Mouse (Mus musculus) layer of hippocampus, adult 8-10 months (tissue): ENCODE results near the gene Erich6. TPM values are rescaled to one million over a fixed set of nuclear protein-coding genes. Genes with fewer than 3 reads are reported as not detected.
"Not testable (repeated sequence)": the region's sequence is repeated elsewhere in the genome, so short reads cannot be mapped to it uniquely, and the experiment has no call there.

Experiments used
- DNase-seq, 2 experiments: peaks; one replicate each; pipeline ENCODE4 v3.0.0; 2022; ENCODE audit warnings: low spot score in 2 of 2
- total RNA-seq, 4 experiments: library from RNA; stranded (reverse); gene quantifications; 2 replicates each; pipeline ENCODE4 v1.2.4; 2022

Erich6 gene
- total RNA-seq, 4 experiments from 2014 or later, result 0.69 to 2.2 (median 1.0) TPM

GRCm38 (mm10) chr3:58647179-58647578, 10.2 kb upstream of the Erich6 start:
- no peak for DNase-seq

GRCm38 (mm10) chr3:58646180-58646579, 9.2 kb upstream of the Erich6 start:
- no peak for DNase-seq

GRCm38 (mm10) chr3:58631693-58632092, 5.3 kb downstream of the Erich6 start:
- no peak for DNase-seq

- DNase-seq, result no peak
Observed at GRCm38 (mm10) chr3:58624981-58625380, 12.0 kb downstream of the Erich6 start.

GRCm38 (mm10) chr3:58622665-58623394, 14.2 kb downstream of the Erich6 start:
- DNase-seq, result no peak

- no peak for DNase-seq
Observed at GRCm38 (mm10) chr3:58621066-58621465, 15.9 kb downstream of the Erich6 start.

GRCm38 (mm10) chr3:58609985-58610384, 27.0 kb downstream of the Erich6 start:
- DNase-seq, result no peak

GRCm38 (mm10) chr3:58608506-58608905, 28.5 kb downstream of the Erich6 start:
- DNase-seq, result no peak

- DNase-seq, result no peak
Observed at GRCm38 (mm10) chr3:58593623-58594022, 43.4 kb downstream of the Erich6 start.

GRCm38 (mm10) chr3:58592666-58593065, 44.3 kb downstream of the Erich6 start:
- not testable (repeated sequence) for DNase-seq

- DNase-seq, result not testable (repeated sequence)
Observed at GRCm38 (mm10) chr3:58590544-58590943, 46.5 kb downstream of the Erich6 start.

- no peak for DNase-seq
Observed at GRCm38 (mm10) chr3:58582788-58583426, 54.1 kb downstream of the Erich6 start.

GRCm38 (mm10) chr3:58582297-58582696, 54.7 kb downstream of the Erich6 start:
- no peak for DNase-seq

GRCm38 (mm10) chr3:58581530-58581929, 55.5 kb downstream of the Erich6 start:
- DNase-seq, result no peak

- DNase-seq, result no peak
Observed at GRCm38 (mm10) chr3:58577506-58578050, 59.4 kb downstream of the Erich6 start.

- DNase-seq, result peak in 1 of 2 experiments; percentile 37
Observed at GRCm38 (mm10) chr3:58577067-58577503, 59.9 kb downstream of the Erich6 start.

- DNase-seq, result peak; percentile 94 to 97
Observed at GRCm38 (mm10) chr3:58576137-58577066, 60.6 kb downstream of the Erich6 start, which contains the start of gene Selenot. Gene Selenot, plus strand, starts transcription at chr3:58576636.

- DNase-seq, result no peak
Observed at GRCm38 (mm10) chr3:58570821-58571220, 66.2 kb downstream of the Erich6 start.
